Mouse (Mus musculus) ES-Bruce4 (cell line): Measurements from ENCODE around the gene Dnajc27.

Experiments
- EP300 ChIP-seq: IDR thresholded peaks from 2 replicates; pipeline ENCODE4 v1.6.1; 2011; ENCODE audit warnings: low read depth, low read length; ENCODE audit not compliant: insufficient read depth
- POLR2A ChIP-seq: IDR thresholded peaks from one replicate; pipeline ENCODE4 v1.8.1; 2011; ENCODE audit warnings: low read length; ENCODE audit not compliant: insufficient read depth

GRCm38 (mm10) chr12:4080311-4080710, 2.1 kb upstream of the Dnajc27 start:
- no peak for TF ChIP-seq EP300
- TF ChIP-seq POLR2A = no peak
